Mouse (Mus musculus) hindbrain, embryonic 12.5 days (tissue): ENCODE measurements around the gene Nav3. TPM values are rescaled to one million over a fixed set of nuclear protein-coding genes. Genes with fewer than 3 reads are reported as not detected.
A peak's percentile ranks its signal among the peaks of the same experiment; 100 is the strongest.

Source experiments
- ATAC-seq: fragments of 200-750 bp; cut with Nextera tagmentation; 2 replicates; pipeline ENCODE4 v1.8.0; 2017; ENCODE audit warnings: moderate TSS enrichment; ENCODE audit not compliant: low FRiP score
- H3K27ac ChIP-seq: fragments of 300-500 bp; sonication (generic); 2 replicates; pipeline ENCODE4 v1.5.1; 2016; ENCODE audit warnings: mild to moderate bottlenecking
- H3K27me3 ChIP-seq: fragments of 300-500 bp; sonication (generic); 2 replicates; pipeline ENCODE4 v1.6.1; 2016; ENCODE audit warnings: mild to moderate bottlenecking
- H3K36me3 ChIP-seq: fragments of 300-500 bp; sonication (generic); 2 replicates; pipeline ENCODE4 v1.6.1; 2016; ENCODE audit warnings: mild to moderate bottlenecking
- H3K4me1 ChIP-seq: fragments of 300-500 bp; sonication (generic); 2 replicates; pipeline ENCODE4 v1.6.1; 2016
- H3K4me2 ChIP-seq: fragments of 300-500 bp; sonication (generic); replicated peaks from 2 replicates; pipeline ENCODE4 v1.6.1; 2016; ENCODE audit warnings: mild to moderate bottlenecking
- H3K4me3 ChIP-seq: fragments of 300-500 bp; sonication (generic); 2 replicates; pipeline ENCODE4 v1.5.1; 2016; ENCODE audit warnings: mild to moderate bottlenecking
- H3K9ac ChIP-seq: fragments of 300-500 bp; sonication (generic); 2 replicates; pipeline ENCODE4 v1.6.1; 2016; ENCODE audit warnings: mild to moderate bottlenecking, moderate library complexity
- H3K9me3 ChIP-seq: fragments of 300-500 bp; sonication (generic); replicated peaks from 2 replicates; pipeline ENCODE4 v1.6.1; 2016; ENCODE audit warnings: mild to moderate bottlenecking
- WGBS: fragments of 180-500 bp; shearing (Covaris S2); methylation state at CpG from one replicate; pipeline ENCODE4 v1.1.7; 2016; 5-methylcytosine and 5-hydroxymethylcytosine counted together
- polyA plus RNA-seq: library from polyadenylated mRNA; unstranded; fragments of >200 nt; fragmentation: Nextera tagmentation; extraction: Ambion mirVana; gene quantifications from 2 replicates; pipeline ENCODE4 v1.2.1, GENCODE M21; 2016

Gene Nav3
- polyA plus RNA-seq, 1 experiment from 2014 or later: 16.0 TPM

GRCm38 (mm10) chr10:109746901-109747300, 709.1 kb downstream of the Nav3 start:
- Histone ChIP-seq H3K4me1 (no peaks in the 10 kb centered on the region), H3K9me3 (0 out of 2 replicates have a peak, but pooled peaks cover 5% of the 10 kb centered on the region), H3K27me3 (no peaks in the 10 kb centered on the region), H3K4me3 (no peak overlapping the region), H3K27ac (no peak overlapping the region), H3K9ac (no peak overlapping the region), H3K36me3 (0 out of 2 replicates have a peak, but pooled peaks cover 13% of the 10 kb centered on the region), H3K4me2 (no peak overlapping the region)
- no peak for ATAC-seq
- WGBS: 56% methylated on average over 3 of the region's 3 CpGs

GRCm38 (mm10) chr10:109741664-109742063, 714.3 kb downstream of the Nav3 start:
- Histone ChIP-seq H3K4me2 (no peak overlapping the region), H3K9ac (no peak overlapping the region), H3K27ac (no peak overlapping the region), H3K36me3 (0 out of 2 replicates have a peak, but pooled peaks cover 8% of the 10 kb centered on the region), H3K4me1 (no peaks in the 10 kb centered on the region), H3K4me3 (no peak overlapping the region), H3K9me3 (0 out of 2 replicates have a peak, but pooled peaks cover 5% of the 10 kb centered on the region), H3K27me3 (no peaks in the 10 kb centered on the region)
- WGBS: 71% methylated on average over 2 of the region's 2 CpGs
- no peak for ATAC-seq

GRCm38 (mm10) chr10:109740326-109740725, 715.7 kb downstream of the Nav3 start:
- ATAC-seq: no peak
- H3K9me3 ChIP-seq: 0 out of 2 replicates have a peak, but pooled peaks cover 5% of the 10 kb centered on the region
- H3K36me3 ChIP-seq: 0 out of 2 replicates have a peak, but pooled peaks cover 4% of the 10 kb centered on the region
- H3K9ac ChIP-seq: no peak overlapping the region
- 47% methylated on average over 3 of the region's 3 CpGs for WGBS
- H3K4me3 ChIP-seq: no peak overlapping the region
- H3K4me2 ChIP-seq: no peak overlapping the region
- no peak overlapping the region for H3K27ac ChIP-seq
- no peaks in the 10 kb centered on the region for H3K27me3 ChIP-seq
- H3K4me1 ChIP-seq: no peaks in the 10 kb centered on the region

GRCm38 (mm10) chr10:109723646-109724045, 732.4 kb downstream of the Nav3 start:
- Histone ChIP-seq H3K36me3 (no peaks in the 10 kb centered on the region), H3K4me3 (no peak overlapping the region), H3K27ac (no peak overlapping the region), H3K4me1 (no peaks in the 10 kb centered on the region), H3K9ac (no peak overlapping the region), H3K4me2 (no peak overlapping the region), H3K9me3 (no peaks in the 10 kb centered on the region), H3K27me3 (no peaks in the 10 kb centered on the region)
- WGBS: 88% methylated on average over 5 of the region's 5 CpGs
- ATAC-seq: no peak

GRCm38 (mm10) chr10:109718808-109719207, 737.2 kb downstream of the Nav3 start:
- H3K27ac ChIP-seq: no peak overlapping the region

GRCm38 (mm10) chr10:109718390-109718789, 737.6 kb downstream of the Nav3 start:
- Histone ChIP-seq H3K36me3 (no peaks in the 10 kb centered on the region), H3K4me3 (no peak overlapping the region), H3K9ac (no peak overlapping the region), H3K27ac (no peak overlapping the region), H3K4me1 (no peaks in the 10 kb centered on the region), H3K9me3 (no peaks in the 10 kb centered on the region), H3K27me3 (no peaks in the 10 kb centered on the region), H3K4me2 (no peak overlapping the region)
- WGBS: 73% methylated on average over 5 of the region's 5 CpGs
- ATAC-seq: no peak

More at GRCm38 (mm10) chr10:109718808-109719207, 737.2 kb downstream of the Nav3 start:
- no peak for ATAC-seq
- no peaks in the 10 kb centered on the region for H3K27me3 ChIP-seq
- H3K4me3 ChIP-seq: no peak overlapping the region
- 88% methylated on average over 2 of the region's 2 CpGs for WGBS
- no peaks in the 10 kb centered on the region for H3K36me3 ChIP-seq
- H3K4me2 ChIP-seq: no peak overlapping the region
- H3K4me1 ChIP-seq: no peaks in the 10 kb centered on the region
- H3K9me3 ChIP-seq: no peaks in the 10 kb centered on the region
- H3K9ac ChIP-seq: no peak overlapping the region

- H3K36me3 ChIP-seq: no peaks in the 10 kb centered on the region
- no peaks in the 10 kb centered on the region for H3K27me3 ChIP-seq
- no peak overlapping the region for H3K9ac ChIP-seq
- 49% methylated on average over 5 of the region's 5 CpGs for WGBS
- no peak for ATAC-seq
- H3K4me2 ChIP-seq: no peak overlapping the region
- H3K4me3 ChIP-seq: no peak overlapping the region
- no peaks in the 10 kb centered on the region for H3K4me1 ChIP-seq
- no peak overlapping the region for H3K27ac ChIP-seq
- H3K9me3 ChIP-seq: no peaks in the 10 kb centered on the region
Measured at GRCm38 (mm10) chr10:109713001-109713400, 743.0 kb downstream of the Nav3 start.

- 62% methylated on average over 3 of the region's 3 CpGs for WGBS
- H3K9me3 ChIP-seq: no peaks in the 10 kb centered on the region
Measured at GRCm38 (mm10) chr10:109699771-109700335, 756.2 kb downstream of the Nav3 start.

GRCm38 (mm10) chr10:109690564-109690963, 765.4 kb downstream of the Nav3 start:
- Histone ChIP-seq H3K4me3 (no peak overlapping the region), H3K9ac (no peak overlapping the region), H3K36me3 (no peaks in the 10 kb centered on the region), H3K4me1 (no peaks in the 10 kb centered on the region), H3K9me3 (no peaks in the 10 kb centered on the region), H3K27me3 (no peaks in the 10 kb centered on the region), H3K4me2 (no peak overlapping the region), H3K27ac (no peak overlapping the region)
- WGBS: 76% methylated on average over 3 of the region's 3 CpGs
- no peak for ATAC-seq

More at GRCm38 (mm10) chr10:109699771-109700335, 756.2 kb downstream of the Nav3 start:
- Histone ChIP-seq H3K4me1 (no peaks in the 10 kb centered on the region), H3K4me2 (no peak overlapping the region), H3K9ac (no peak overlapping the region), H3K36me3 (no peaks in the 10 kb centered on the region), H3K27ac (no peak overlapping the region), H3K4me3 (no peak overlapping the region), H3K27me3 (no peaks in the 10 kb centered on the region)
- no peak for ATAC-seq

- Histone ChIP-seq H3K4me3 (peak overlapping the region; percentile 10), H3K9me3 (no peaks in the 10 kb centered on the region), H3K27me3 (no peaks in the 10 kb centered on the region), H3K4me1 (peaks cover 17% of the 10 kb centered on the region), H3K36me3 (no peaks in the 10 kb centered on the region), H3K4me2 (peak overlapping the region; percentile 52), H3K27ac (peak overlapping the region; percentile 91), H3K9ac (peak overlapping the region; percentile 0; the same call in 1 of the 2 replicates)
- ATAC-seq: peak; percentile 99
- WGBS: 19% methylated on average over 27 of the region's 27 CpGs
Measured at GRCm38 (mm10) chr10:109684109-109685056, 771.6 kb downstream of the Nav3 start.

- no peak overlapping the region for H3K4me3 ChIP-seq
- H3K9ac ChIP-seq: no peak overlapping the region
- H3K36me3 ChIP-seq: no peaks in the 10 kb centered on the region
- H3K4me2 ChIP-seq: no peak overlapping the region
- H3K9me3 ChIP-seq: no peaks in the 10 kb centered on the region
- H3K27ac ChIP-seq: no peak overlapping the region
- WGBS: 88% methylated on average over 2 of the region's 2 CpGs
- no peak for ATAC-seq
- no peaks in the 10 kb centered on the region for H3K4me1 ChIP-seq
- no peaks in the 10 kb centered on the region for H3K27me3 ChIP-seq
Measured at GRCm38 (mm10) chr10:109672896-109673295, 783.1 kb downstream of the Nav3 start.

GRCm38 (mm10) chr10:109667453-109667852, 788.6 kb downstream of the Nav3 start:
- Histone ChIP-seq H3K36me3 (no peaks in the 10 kb centered on the region), H3K9me3 (no peaks in the 10 kb centered on the region), H3K27me3 (no peaks in the 10 kb centered on the region), H3K27ac (no peak overlapping the region), H3K9ac (no peak overlapping the region), H3K4me1 (no peaks in the 10 kb centered on the region), H3K4me2 (no peak overlapping the region), H3K4me3 (no peak overlapping the region)
- no peak for ATAC-seq
- WGBS: 74% methylated on average over 4 of the region's 4 CpGs
